Mouse (Mus musculus) stomach, embryonic 16.5 days (tissue): ENCODE data around the gene Uox. TPM values are rescaled to one million over a fixed set of nuclear protein-coding genes. Genes with fewer than 3 reads are reported as not detected.

ENCODE experiments used
- ATAC-seq: fragments of 200-750 bp; cut with Nextera tagmentation; 2 replicates; pipeline ENCODE4 v1.8.0; 2017; ENCODE audit warnings: moderate number of reproducible peaks, moderate TSS enrichment; ENCODE audit not compliant: insufficient read depth, low FRiP score
- H3K27ac ChIP-seq: fragments of 300-500 bp; sonication (generic); 2 replicates; pipeline ENCODE4 v1.5.1; 2014; ENCODE audit warnings: low read length
- H3K27me3 ChIP-seq: fragments of 300-500 bp; sonication (generic); 2 replicates; pipeline ENCODE4 v1.6.1; 2014; ENCODE audit warnings: low read length, control low read depth, mixed read lengths; ENCODE audit not compliant: control insufficient read depth, insufficient read depth
- H3K36me3 ChIP-seq: fragments of 300-500 bp; sonication (generic); 2 replicates; pipeline ENCODE4 v1.6.1; 2014; ENCODE audit warnings: low read length; ENCODE audit not compliant: control insufficient read depth, insufficient read depth
- H3K4me1 ChIP-seq: fragments of 300-500 bp; sonication (generic); 2 replicates; pipeline ENCODE4 v1.6.1; 2014; ENCODE audit warnings: low read length, control low read depth, mixed read lengths; ENCODE audit not compliant: control insufficient read depth, insufficient read depth
- H3K4me2 ChIP-seq: fragments of 300-500 bp; sonication (generic); 2 replicates; pipeline ENCODE4 v1.6.1; 2014; ENCODE audit warnings: low read depth, low read length, mixed read lengths
- H3K4me3 ChIP-seq: fragments of 300-500 bp; sonication (generic); replicated peaks from 2 replicates; pipeline ENCODE4 v1.5.1; 2014; ENCODE audit warnings: mild to moderate bottlenecking, low read length
- H3K9ac ChIP-seq: fragments of 300-500 bp; sonication (generic); 2 replicates; pipeline ENCODE4 v1.6.1; 2014; ENCODE audit warnings: low read length
- H3K9me3 ChIP-seq: fragments of 300-500 bp; sonication (generic); replicated peaks from 2 replicates; pipeline ENCODE4 v1.6.1; 2016; ENCODE audit warnings: low read length, control low read depth; ENCODE audit not compliant: control insufficient read depth
- WGBS: fragments of 180-500 bp; shearing (Covaris S2); extraction: QIAGEN DNeasy Blood & Tissue Kit; methylation state at CpG from one replicate; pipeline ENCODE4 v1.1.7; 2014; 5-methylcytosine and 5-hydroxymethylcytosine counted together
- polyA plus RNA-seq: library from polyadenylated mRNA; unstranded; fragments of >200 nt; fragmentation: Nextera tagmentation; extraction: Ambion mirVana; gene quantifications from 2 replicates; pipeline ENCODE4 v1.2.1, GENCODE M21; 2015

Uox gene
- polyA plus RNA-seq: 1.7 and 3.4 TPM in 2 replicates

GRCm38 (mm10) chr3:146570148-146570782 lies at the start of gene Uox:
Gene Uox (plus strand): TSS chr3:146570426.
- no peaks in the 10 kb centered on the region for H3K9me3 ChIP-seq
- no peak within 1 kb of the TSS for H3K4me3 ChIP-seq
- H3K9ac ChIP-seq: no peak within 1 kb of the TSS
- H3K4me2 ChIP-seq: no peak within 1 kb of the TSS
- 62% methylated on average over 10 of the region's 10 CpGs for WGBS
- no peaks in the 10 kb centered on the region for H3K36me3 ChIP-seq
- no peaks in the 10 kb centered on the region for H3K27me3 ChIP-seq
- no peak within 1 kb of the TSS for H3K27ac ChIP-seq
- no peak for ATAC-seq
- H3K4me1 ChIP-seq: no peaks in the 10 kb centered on the region

- no peaks in the 10 kb centered on the region for H3K27me3 ChIP-seq
- H3K9ac ChIP-seq: peak within 1 kb of the TSS; percentile 94
- H3K27ac ChIP-seq: peak within 1 kb of the TSS; percentile 99
- under 1% methylated on average over 77 of the region's 82 CpGs for WGBS
- H3K4me1 ChIP-seq: peaks cover 3% of the 10 kb centered on the region; the same call in 1 of the 2 replicates
- H3K4me3 ChIP-seq: peak within 1 kb of the TSS; percentile 85
- peak within 1 kb of the TSS; percentile 75 for H3K4me2 ChIP-seq
- peak; percentile 95 for ATAC-seq
- H3K36me3 ChIP-seq: 0 out of 2 replicates have a peak, but pooled peaks cover 11% of the 10 kb centered on the region
- no peaks in the 10 kb centered on the region for H3K9me3 ChIP-seq
Measured at GRCm38 (mm10) chr3:146520798-146521651, 49.2 kb upstream of the Uox start, which contains the start of gene Rpf1. Gene Rpf1 (minus strand): TSS chr3:146521429.

- Histone ChIP-seq H3K4me3 (peak overlapping the region; percentile 85), H3K27me3 (no peaks in the 10 kb centered on the region), H3K27ac (peak overlapping the region; percentile 99), H3K4me2 (peak overlapping the region; percentile 75), H3K9me3 (no peaks in the 10 kb centered on the region), H3K4me1 (peaks cover 3% of the 10 kb centered on the region; the same call in 1 of the 2 replicates), H3K36me3 (0 out of 2 replicates have a peak, but pooled peaks cover 11% of the 10 kb centered on the region), H3K9ac (peak overlapping the region; percentile 94)
- no peak for ATAC-seq
- WGBS: 10% methylated on average over 8 of the region's 8 CpGs
Measured at GRCm38 (mm10) chr3:146521652-146522020, 48.6 kb upstream of the Uox start.

- WGBS: 48% methylated on average over 2 of the region's 2 CpGs
- Histone ChIP-seq H3K4me3 (no peak overlapping the region), H3K27ac (no peak overlapping the region), H3K4me2 (no peak overlapping the region), H3K9ac (no peak overlapping the region), H3K36me3 (no peaks in the 10 kb centered on the region), H3K9me3 (no peaks in the 10 kb centered on the region), H3K4me1 (no peaks in the 10 kb centered on the region), H3K27me3 (no peaks in the 10 kb centered on the region)
- ATAC-seq: no peak
Measured at GRCm38 (mm10) chr3:146528335-146528734, 41.9 kb upstream of the Uox start.

GRCm38 (mm10) chr3:146534986-146535385 lies 35.2 kb upstream of the Uox start:
- no peak for ATAC-seq
- no peak overlapping the region for H3K4me3 ChIP-seq
- H3K9me3 ChIP-seq: no peaks in the 10 kb centered on the region
- H3K9ac ChIP-seq: no peak overlapping the region
- no peaks in the 10 kb centered on the region for H3K27me3 ChIP-seq
- no peaks in the 10 kb centered on the region for H3K4me1 ChIP-seq
- no peaks in the 10 kb centered on the region for H3K36me3 ChIP-seq
- 66% methylated on average over 6 of the region's 6 CpGs for WGBS
- H3K27ac ChIP-seq: no peak overlapping the region
- no peak overlapping the region for H3K4me2 ChIP-seq

GRCm38 (mm10) chr3:146540521-146541273 lies 29.5 kb upstream of the Uox start:
- no peak for ATAC-seq
- 32% methylated on average over 4 of the region's 4 CpGs for WGBS

GRCm38 (mm10) chr3:146543632-146544031 lies 26.6 kb upstream of the Uox start:
- H3K4me3 ChIP-seq: no peak overlapping the region
- no peaks in the 10 kb centered on the region for H3K36me3 ChIP-seq
- no peaks in the 10 kb centered on the region for H3K4me1 ChIP-seq
- 27% methylated on average over 1 of the region's 1 CpGs for WGBS
- no peak overlapping the region for H3K9ac ChIP-seq
- H3K27ac ChIP-seq: no peak overlapping the region
- no peak overlapping the region for H3K4me2 ChIP-seq
- no peaks in the 10 kb centered on the region for H3K9me3 ChIP-seq
- no peaks in the 10 kb centered on the region for H3K27me3 ChIP-seq
- no peak for ATAC-seq

More at GRCm38 (mm10) chr3:146540521-146541273, 29.5 kb upstream of the Uox start:
- Histone ChIP-seq H3K9me3 (no peaks in the 10 kb centered on the region), H3K27ac (no peak overlapping the region), H3K4me2 (no peak overlapping the region), H3K36me3 (no peaks in the 10 kb centered on the region), H3K9ac (no peak overlapping the region), H3K27me3 (no peaks in the 10 kb centered on the region), H3K4me3 (no peak overlapping the region), H3K4me1 (no peaks in the 10 kb centered on the region)

- Histone ChIP-seq H3K36me3 (no peaks in the 10 kb centered on the region), H3K9me3 (no peaks in the 10 kb centered on the region), H3K27me3 (no peaks in the 10 kb centered on the region), H3K4me1 (no peaks in the 10 kb centered on the region), H3K9ac (no peak overlapping the region), H3K27ac (no peak overlapping the region), H3K4me2 (no peak overlapping the region), H3K4me3 (no peak overlapping the region)
- WGBS: 85% methylated on average over 7 of the region's 7 CpGs
- ATAC-seq: no peak
Measured at GRCm38 (mm10) chr3:146554816-146555215, 15.4 kb upstream of the Uox start.
